Mouse (Mus musculus) ovary, postnatal 14 days (tissue): Measurements from ENCODE around the gene Sall1.

Experiments
- DNase-seq: peaks from one replicate; pipeline ENCODE4 v3.0.0; 2022; ENCODE audit warnings: low spot score

Sall1 gene

DNA sequence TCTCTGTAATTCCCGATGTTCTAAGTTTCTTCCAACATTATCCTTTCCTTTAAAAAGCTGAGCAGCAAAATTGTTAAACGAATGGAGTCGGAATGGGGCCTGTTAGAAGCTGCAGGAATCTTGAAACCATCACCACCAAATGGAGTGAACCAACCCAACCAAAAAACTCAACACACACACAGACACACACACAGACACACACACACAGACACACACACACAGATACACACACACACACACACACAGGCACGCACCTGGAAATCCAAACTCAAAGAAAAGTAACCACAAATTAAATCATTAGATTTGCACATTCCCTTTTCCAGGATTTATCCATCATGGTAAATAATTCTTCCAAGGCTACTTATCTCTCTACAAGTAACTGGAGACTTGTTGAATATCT, 5.0 kb downstream of the Sall1 start:
- no peak for DNase-seq

DNA sequence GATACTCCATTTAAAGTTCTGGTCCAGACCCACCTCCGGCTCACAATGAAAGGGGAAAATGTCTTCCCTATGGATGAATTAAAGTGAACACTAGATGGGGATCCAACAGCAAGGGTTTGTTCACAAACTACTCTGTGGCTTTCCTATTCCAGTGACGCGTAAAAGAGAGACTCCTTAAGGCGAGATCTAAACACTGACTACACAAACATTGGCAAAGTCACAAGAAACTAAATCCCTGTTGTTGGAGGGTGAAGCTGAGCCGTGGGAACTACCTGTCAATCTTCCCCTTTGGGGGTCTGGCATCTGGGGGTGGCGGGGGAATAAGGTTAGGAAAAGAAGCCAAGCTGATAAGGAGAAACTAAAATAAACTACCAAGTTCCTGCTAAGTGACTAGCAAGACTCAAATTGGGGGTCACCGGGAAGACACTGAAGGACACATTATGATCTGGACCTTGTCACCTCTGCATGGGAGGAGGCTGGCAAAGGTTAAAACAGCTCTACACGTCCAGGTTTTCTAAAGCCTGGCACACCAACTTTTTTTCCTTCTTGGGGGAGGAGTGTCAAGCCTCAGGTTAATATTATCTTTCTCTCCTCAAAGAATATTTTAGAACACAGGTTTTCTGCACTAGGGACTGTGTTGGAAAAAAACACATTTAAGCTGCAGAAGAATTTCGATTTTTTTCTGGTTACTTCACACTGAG, 6.3 kb downstream of the Sall1 start:
- no peak for DNase-seq

DNA sequence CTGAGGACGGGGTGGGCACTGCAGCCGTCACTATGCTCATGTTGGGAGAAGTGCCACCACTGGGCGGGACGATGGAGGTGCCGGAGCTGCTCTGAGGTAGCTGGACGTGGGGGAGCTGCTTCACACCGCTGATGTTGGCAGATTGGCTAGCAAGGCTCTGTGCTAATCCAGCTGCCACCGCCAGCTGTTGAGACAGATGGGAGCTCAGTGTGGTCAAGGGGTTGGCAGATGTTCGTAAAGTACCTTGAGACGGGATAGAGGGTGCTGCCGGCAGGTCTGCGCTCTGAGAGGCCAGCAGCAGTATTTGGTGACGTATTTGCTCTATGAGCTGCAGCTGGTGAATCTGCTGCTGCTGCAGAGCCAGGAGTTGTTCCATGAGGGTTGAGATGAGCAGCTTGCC, 11.6 kb downstream of the Sall1 start:
- DNase-seq, result no peak

DNA sequence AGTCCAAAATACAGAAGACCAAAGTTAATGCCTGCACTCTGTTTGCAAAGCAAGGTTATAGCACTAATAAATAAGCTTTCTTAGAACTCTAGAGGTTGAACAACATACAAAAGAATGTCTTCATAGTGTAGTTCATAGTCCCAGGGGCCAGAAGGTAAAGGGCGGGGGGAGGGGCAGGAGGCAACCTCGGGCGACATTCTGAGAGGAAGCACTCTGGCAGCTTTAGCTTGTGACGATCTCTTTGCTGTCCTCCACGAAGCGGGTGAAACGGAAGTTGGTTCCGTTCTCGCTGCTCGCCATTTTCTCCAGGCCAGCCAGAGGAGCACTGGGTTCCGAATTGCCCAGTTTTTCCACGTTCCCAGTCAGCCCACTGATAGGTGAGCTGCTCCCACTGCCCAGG, 15.8 kb downstream of the Sall1 start:
- no peak for DNase-seq

DNA sequence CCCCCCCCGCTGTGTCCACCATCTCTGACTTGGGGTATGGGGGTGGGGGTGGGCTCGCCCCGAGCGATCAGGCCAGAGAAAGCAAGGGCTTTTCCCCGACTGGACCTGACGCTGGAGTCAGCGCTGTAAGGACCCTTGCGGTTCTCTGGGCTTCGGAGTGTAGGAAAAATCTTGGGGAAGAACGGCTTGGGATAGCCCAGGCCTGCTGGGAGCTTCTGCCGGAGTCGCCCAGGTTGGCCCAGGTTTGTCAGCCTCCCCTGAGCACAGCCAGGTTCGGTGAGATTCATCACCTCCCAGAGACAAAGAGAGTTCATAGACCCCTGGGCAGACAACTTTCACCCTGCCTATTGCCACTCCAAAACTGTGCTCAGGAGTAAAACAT, 17.8 kb downstream of the Sall1 start:
- no peak for DNase-seq

DNA sequence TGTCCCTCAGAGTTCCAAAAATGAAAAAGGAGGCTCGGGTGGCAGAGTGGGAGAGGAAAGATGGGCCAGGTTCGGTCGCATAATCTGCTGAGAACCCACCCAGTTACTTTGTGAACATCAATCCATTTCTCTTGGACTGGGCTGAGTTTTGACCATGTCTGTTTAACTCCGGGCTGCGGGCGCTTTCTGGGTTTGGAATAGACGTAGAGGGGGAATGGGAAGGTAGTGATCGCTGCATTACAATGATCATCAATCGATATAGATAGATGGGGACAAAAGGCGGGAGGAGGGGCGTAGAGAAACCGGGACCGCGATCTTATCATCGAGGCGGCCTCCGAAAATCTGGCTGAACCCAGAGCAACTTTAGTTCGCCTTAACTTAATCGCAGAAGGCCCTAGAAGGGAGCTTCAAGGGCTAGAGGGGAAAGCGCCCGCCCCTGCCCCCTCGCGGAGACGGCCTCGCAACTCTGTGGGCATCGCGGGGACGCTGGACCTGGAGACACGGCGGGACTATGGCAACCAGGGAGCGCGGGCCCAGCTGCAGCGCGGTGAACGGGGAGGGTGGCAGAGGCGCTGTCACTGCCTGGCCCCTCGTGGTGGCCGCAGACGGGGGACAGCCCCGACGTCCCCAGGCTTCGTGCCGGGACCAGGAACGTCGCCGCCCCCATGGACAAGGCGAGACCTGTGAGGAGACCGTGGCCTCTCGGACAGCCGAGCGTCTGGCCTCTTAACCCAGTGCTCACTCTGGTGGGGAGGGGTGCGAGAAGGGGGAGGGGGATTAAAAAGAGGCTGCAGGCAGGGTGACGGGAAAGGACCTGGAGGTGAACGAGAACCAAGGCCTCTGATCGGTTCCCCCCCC, 18.5 kb downstream of the Sall1 start:
- no peak for DNase-seq

DNA sequence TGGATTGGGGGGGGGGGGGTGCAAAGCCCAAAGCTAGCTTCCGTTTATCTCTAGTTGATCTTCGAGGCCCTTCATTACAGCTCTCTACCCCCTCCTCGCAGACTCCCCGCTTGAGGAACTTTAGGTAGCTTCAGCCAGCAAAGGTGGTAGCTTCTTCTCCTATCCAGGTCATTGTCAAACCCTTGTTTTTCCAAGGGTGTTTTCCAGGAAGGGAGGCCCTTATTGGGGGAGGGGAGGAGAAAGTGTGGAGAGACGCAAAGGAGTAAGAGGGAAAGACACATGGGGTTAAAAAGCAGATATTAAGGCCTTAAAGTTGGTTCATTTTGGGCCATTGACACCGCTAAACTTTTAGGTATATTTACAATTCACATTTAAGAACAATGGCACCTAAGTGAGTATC, 19.2 kb downstream of the Sall1 start:
- no peak for DNase-seq

DNA sequence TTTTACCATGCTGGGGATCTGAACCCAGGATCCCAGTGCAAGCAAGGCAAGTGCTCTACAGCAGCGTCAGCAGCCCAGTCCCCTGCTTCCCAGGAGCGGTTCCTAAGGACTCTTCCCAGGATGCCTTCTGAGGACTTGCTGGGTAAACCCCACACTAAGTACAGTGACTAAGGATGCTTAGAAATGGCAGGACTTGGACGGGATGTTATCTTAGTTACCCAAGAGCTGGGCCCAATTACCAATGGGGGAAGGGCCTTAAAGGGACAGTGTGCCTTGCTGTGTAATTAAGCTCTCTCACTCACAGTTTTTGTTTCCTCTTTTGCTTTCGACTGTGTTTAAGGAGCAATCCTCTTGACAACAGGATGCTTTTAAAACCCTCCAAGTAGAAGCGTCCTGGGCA, 22.8 kb downstream of the Sall1 start:
- no peak for DNase-seq

DNA sequence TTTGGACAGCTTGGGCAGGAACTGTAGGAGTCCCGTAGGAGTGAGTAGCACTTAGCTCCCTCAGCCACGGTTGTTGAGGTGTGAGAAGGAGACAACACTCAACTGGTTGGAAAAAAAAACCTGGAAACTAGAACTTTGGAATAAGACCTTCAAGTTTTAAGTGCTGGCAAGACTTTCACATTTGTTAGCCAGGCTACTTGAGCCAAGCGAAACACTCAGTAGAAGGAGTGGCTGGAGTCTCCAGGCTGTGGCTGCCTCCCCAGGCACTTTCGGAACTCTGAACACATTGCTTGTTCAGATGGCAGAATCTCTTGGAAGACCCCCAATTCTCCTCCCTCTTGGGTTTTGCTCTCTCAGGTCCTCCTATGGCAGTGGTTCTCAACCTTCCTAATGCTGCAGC, 26.1 kb downstream of the Sall1 start:
- DNase-seq, result no peak

DNA sequence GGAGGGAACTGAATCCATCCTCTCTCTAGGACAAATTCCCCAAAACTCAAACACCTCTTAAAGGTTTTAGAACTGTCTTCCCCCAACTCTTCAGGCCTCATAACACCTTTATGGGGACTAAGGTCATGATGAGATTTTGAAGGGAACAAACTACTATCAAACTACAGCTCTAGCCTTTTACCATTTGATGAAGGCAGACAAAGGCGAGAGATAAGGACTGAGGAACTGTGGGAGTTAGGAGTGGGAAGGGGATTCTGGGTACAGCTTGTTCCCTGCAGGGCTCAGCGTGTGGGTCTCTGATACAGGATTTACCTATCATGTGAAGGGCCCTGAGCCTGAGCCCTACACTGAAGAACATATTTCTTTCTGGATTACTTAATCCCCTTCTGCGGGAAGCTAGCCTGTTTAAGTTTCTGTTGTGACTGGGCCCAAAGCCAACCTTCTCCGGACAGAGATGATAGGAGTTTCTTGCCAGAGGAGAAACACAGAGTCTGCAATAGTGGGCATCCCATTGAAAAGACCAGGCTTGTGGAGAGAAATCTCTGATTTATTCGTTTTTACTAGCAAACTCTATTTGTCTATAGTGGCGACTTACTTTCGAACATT, 27.4 kb downstream of the Sall1 start:
- DNase-seq, result no peak

DNA sequence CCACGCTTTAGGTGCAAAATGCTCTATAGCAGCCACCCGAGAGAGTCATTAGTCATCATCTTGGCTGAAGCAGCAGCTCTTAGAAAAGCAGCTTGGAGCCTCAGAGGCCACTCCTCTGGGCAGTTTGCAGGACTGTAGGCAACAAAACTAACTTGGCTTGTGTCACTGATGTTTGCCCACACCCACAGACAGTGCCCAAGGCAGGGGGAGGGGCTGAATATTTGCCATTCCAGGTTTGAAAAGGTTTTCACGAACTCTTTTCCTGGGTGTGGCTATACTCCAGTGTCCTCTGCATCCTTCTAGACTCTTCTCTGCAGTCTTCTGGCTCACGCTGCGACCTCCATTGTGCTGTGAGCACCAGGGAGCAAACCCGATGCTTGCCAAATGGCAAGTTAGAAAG, 28.4 kb downstream of the Sall1 start:
- no peak for DNase-seq

DNA sequence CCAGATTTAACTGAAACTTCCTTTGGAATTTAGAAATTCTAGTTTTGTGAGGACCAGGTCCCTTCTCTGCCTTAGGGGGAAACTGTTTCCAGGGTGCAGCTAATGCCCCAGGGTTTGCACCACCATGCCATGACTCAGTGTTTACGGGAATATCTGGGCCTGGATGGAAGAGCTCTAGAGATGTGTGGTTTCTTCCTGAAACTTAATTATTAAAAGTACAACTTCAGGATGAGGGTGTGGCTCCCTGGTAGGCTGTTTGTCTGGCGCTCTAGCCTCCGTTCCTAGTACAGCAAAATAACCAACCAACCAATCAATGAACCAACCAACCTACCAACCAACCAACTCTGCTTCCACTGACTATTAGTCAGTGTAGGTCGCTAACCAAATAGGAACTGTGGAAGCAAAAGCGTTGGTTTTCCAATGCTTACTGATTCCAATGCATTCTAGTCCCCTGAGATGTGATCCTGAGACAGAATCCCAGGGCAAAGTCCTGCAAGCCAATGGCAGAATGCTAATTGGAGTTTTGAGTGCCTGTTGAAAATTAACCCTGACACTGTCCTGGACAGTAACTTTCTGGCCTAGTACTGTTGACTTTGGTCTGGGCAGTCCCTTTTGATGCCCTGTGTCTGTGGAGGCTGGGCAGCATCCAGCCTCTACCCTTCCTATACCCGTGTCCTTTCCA, 31.0 kb downstream of the Sall1 start:
- no peak for DNase-seq

DNA sequence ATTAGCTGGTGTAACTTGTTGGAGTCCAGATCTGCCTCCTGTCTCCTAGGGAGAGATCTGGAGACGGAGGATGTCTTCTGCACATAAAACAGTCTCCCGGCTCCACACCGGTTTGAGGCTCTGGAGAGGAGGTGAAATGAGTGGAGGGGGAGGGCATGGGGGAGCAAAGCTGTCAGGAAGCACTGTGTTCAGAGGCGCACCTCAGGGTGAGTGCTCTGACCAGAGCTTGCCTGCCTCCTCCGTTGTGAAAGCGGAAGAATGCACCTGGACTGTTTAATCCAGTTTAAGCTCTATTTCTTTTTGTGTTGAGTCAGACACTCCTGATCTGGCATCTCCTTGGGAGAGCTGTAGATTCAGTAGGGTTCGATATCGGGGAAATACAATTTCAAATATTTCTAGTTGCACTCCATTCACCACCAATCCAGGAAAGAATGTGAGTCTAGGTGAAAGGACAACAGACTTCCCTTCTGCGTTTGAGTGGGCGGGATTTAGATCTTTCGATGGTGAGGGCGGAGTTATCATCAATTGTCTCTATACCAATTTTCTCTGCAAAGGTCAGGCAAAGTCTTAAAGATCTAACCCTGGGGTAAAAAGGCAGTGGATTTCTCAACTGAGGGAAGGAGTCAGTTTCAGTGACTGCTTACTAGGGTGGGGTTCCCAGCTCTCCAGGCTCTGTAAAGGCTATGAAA, 31.8 kb downstream of the Sall1 start:
- no peak for DNase-seq

DNA sequence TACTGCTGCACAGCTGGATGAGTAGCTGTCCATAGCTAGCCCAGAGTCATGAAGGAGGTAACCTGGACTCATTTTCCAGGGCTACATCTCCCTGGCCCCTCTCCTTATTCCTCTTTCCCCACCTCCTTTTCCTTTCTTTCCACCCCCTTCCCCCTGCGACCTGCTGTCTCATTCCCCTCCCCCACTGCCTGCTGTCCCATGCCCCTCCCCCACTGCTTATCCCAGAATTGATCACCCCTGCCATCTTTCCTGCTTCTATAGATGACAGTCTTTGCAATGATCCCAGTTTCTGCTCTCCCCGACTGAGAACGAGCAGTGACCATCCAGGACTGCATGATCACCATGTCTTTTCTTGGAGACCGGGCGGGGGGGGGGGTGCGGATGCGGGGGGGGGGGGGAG, 35.2 kb downstream of the Sall1 start:
- no peak for DNase-seq

DNA sequence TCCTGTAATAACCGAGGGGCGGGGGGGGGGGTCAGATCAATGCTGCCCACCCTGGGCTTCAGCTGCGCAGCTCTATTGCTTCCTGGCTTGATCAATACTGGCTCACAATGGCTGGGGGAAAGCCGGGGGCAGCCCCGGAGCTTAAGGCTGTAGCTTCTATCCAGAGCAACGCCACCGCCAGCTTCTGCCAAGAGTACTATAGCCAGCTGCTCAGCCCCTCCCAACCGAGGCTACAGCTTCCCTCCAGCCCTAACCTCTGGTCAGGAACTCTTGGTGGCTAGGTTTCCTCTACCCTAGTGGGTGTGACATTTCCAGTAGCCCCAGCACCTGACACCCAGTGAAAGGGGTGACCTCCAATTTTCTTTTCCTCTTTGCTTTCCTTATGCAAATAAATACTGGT, 36.8 kb downstream of the Sall1 start:
- no peak for DNase-seq

DNA sequence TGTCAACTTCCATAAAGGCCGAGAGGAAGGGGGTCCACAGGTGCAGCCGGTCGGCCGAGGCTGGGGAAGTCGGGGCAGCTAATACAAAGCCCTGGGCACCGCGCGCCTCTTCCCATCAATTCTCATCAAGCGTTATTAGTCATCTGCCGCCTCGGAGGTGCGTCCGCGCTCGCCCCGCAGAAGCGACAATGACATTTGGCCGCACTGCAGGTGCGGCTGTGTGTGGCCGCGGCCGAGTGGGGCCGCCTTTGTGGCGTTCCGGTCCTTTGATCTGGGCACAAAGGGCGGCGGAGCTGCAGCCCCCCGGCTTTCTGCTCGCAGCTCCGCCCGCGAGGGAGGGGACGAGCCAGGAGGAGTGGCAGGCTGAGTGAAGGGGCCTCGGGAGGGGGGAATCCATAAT, 37.5 kb downstream of the Sall1 start:
- DNase-seq, result no peak

DNA sequence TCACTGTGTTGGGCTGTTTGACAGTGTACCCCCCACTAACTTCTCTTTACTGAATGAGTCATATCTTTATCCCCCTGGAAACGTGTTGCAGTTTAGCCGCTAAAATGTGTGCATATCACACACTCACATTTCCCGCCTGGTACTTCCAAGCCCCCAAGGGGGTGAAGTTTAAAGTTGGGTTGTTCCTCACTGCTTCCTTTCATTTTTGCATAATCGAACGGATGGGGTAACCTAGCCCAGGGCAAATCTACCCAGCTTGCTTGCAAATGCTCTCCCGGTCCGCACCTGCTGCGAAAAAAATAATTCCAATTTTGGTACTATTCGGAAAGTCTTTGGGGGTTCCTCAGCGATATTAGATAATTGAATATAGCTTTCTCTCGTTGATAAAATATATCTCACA, 38.2 kb downstream of the Sall1 start:
- no peak for DNase-seq

DNA sequence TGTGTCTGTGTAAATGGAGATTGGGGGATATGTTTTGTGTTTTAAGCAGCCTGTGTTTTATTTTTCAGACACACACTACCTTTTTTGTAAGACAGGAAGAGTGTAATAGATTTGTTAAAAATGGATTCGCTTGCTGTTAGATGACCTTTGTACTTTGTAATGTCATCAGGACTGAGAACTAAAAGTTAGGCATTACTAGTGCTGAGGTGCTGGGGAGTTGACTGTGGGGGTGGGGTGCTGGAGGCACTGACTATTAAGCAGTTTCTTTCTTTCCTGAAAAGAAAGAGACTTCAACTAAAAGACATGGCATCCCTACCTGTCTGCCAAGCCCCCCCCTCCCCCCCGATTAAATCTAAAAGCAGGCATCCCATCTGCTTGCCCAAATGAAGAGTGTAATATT, 39.9 kb downstream of the Sall1 start:
- DNase-seq, result no peak

DNA sequence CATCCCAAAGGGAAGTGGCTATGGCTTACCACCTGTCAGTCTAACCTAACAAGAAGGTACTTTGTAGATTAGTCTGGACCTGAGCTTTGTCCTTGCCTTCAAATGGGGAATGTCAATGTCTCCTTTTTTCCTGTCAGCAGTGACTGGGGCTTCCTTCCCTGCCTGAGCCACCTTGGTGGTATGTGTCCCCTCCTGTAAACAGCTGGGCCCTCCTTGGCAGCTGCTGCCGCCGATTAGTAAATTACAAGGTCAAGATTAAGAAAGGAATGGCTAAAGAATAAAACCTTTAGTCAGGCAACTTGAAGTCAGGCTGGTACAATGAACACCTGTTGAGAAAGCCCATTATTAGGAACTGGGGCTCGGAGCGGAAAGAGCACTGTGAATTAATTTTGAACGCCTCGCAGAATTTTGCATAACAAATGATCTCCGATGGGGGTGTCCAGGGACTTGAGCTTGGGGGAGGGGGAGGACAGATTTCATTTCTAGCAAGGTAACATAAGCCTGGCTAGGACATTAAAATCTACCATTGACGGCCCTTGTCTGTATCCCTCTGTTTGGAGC, 40.5 kb downstream of the Sall1 start:
- no peak for DNase-seq

DNA sequence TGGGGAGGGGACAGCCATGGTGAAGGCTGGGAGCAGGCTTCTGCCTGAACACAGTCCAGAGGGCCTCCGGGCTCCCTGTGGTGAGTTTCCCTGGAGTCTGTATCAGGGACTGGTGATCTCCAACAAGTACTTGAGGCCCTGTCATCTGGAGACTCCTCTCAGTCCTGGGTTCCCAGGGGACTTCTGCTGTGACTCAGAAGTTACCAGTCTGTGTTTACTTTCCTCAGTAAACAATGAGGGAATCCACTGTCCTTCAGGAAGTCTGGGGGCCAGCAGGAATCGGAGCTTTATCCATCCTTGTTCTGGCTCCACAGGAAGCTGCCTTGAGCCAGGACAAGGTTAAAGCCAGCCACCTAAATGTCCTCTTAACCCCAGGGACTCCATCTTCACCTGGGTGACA, 41.8 kb downstream of the Sall1 start:
- no peak for DNase-seq

DNA sequence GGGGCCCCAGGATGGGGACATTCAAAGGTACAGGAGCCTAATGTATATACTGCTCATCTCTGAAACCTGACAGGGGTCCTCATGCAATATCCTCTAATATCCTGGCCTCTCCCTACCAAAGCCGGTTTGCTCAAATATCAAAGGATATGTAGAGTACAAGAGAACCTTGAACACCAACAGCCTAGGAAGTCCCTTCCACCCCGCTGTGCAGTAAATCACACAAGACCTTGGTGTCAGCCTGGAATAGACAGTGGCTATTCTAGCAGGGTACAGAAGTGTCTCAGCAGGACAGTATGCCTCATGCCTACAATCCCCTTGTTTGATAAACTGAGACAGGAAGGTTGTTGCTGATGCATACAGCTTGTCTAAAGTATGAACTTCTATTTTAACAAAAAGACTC, 46.7 kb downstream of the Sall1 start:
- no peak for DNase-seq
